Comparison of ENCODE assay signal across 21 mouse cellular contexts in the genomic region with DNA sequence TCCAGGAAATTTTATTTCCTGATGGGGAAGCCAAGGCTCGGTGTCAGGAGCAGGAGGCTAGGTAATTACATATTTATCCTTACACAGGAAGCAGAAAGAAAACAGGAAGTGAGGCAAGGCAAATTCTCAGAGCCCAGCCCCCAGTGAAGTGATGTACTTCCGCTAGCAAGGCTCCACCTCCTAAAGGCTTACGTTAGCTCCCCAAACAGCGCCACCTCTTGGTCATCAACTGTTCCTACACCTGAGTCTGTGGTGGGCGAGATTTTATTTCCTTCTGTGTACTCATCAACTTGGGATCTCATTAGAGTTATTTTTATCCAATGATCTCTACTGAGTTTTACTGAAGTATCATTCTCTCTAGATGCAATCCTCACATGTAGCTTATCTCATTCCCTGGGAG.
DNase-seq lines count a peak whose midpoint lies in the region; ATAC-seq and TF ChIP-seq lines count a peak whose summit lies in the region.
"Had no signal": no experiment of that assay in that cellular context is flagged by ENCODE, and none has a peak within 500 bp of the region (broad histone marks: within the 10 kb centered on the region; RNA-seq: fewer than 3 reads in every experiment).

No protein-coding gene starts in this region.

- no peak overlapping the region for H3K4me3 ChIP-seq in forebrain, postnatal 0 days (ENCODE audit: low read depth, low read length)
- H3K4me3 ChIP-seq in forebrain, embryonic 13.5 days, result no peak overlapping the region
- H3K4me3 ChIP-seq in liver, embryonic 14.5 days (ENCODE audit: insufficient read depth in 1 of 2, low read depth in 2 of 2, low read length in 2 of 2), result no peak overlapping the region
- H3K4me3 ChIP-seq in liver, embryonic 12.5 days, result no peak overlapping the region
- H3K4me3 ChIP-seq in ES-Bruce4 (ENCODE audit: low read depth, low read length), result no peak overlapping the region
- H3K4me3 ChIP-seq: embryonic facial prominence, embryonic 15.5 days; forebrain, embryonic 15.5 days; heart, embryonic 10.5 days; midbrain, embryonic 12.5 days had no signal

- H3K9ac ChIP-seq in forebrain, postnatal 0 days, result no peak overlapping the region
- no peak overlapping the region for H3K9ac ChIP-seq in forebrain, embryonic 13.5 days
- no peak overlapping the region for H3K9ac ChIP-seq in liver, embryonic 14.5 days (replicated peaks)
- H3K9ac ChIP-seq in liver, embryonic 12.5 days, result no peak overlapping the region
- H3K9ac ChIP-seq in ES-Bruce4 (ENCODE audit: low read depth, poor library complexity, severe bottlenecking), result no peak overlapping the region
- H3K9ac ChIP-seq: embryonic facial prominence, embryonic 15.5 days; forebrain, embryonic 15.5 days; midbrain, embryonic 12.5 days had no signal

- TF ChIP-seq POLR2A in ES-Bruce4 (IDR thresholded peaks at IDR 0.05; ENCODE audit: insufficient read depth, low read length), result no peak

- H3K4me1 ChIP-seq in forebrain, postnatal 0 days (ENCODE audit: insufficient read depth), result no peaks in the 10 kb centered on the region
- H3K4me1 ChIP-seq in forebrain, embryonic 13.5 days, result peaks cover 15% of the 10 kb centered on the region
- no peaks in the 10 kb centered on the region for H3K4me1 ChIP-seq in liver, embryonic 14.5 days (replicated peaks; ENCODE audit: control insufficient read depth in 2 of 2, insufficient read depth in 2 of 2, low read length in 1 of 2)
- no peaks in the 10 kb centered on the region for H3K4me1 ChIP-seq in liver, embryonic 12.5 days
- no peaks in the 10 kb centered on the region for H3K4me1 ChIP-seq in ES-Bruce4 (ENCODE audit: control insufficient read depth, insufficient read depth, low read length)
- H3K4me1 ChIP-seq: embryonic facial prominence, embryonic 15.5 days; heart, embryonic 10.5 days had no signal

- WGBS in forebrain, postnatal 0 days, result 88% methylated on average over 5 of the region's 5 CpGs
- 90% methylated on average over 5 of the region's 5 CpGs for WGBS in forebrain, embryonic 13.5 days
- 52% methylated on average over 5 of the region's 5 CpGs for WGBS in liver, embryonic 14.5 days (ENCODE audit: insufficient replicate concordance)
- WGBS in liver, embryonic 12.5 days (ENCODE audit: insufficient replicate concordance), result 61% methylated on average over 5 of the region's 5 CpGs

- no peak overlapping the region for H3K4me2 ChIP-seq in forebrain, postnatal 0 days (ENCODE audit: low read depth)
- no peak overlapping the region for H3K4me2 ChIP-seq in forebrain, embryonic 13.5 days
- no peak overlapping the region for H3K4me2 ChIP-seq in liver, embryonic 14.5 days (ENCODE audit: low read depth)
- no peak overlapping the region for H3K4me2 ChIP-seq in liver, embryonic 12.5 days
- H3K4me2 ChIP-seq: embryonic facial prominence, embryonic 15.5 days; forebrain, embryonic 15.5 days; midbrain, embryonic 12.5 days had no signal

- H3K27ac ChIP-seq in forebrain, postnatal 0 days (ENCODE audit: low read depth, low read length), result no peak overlapping the region
- no peak overlapping the region for H3K27ac ChIP-seq in forebrain, embryonic 13.5 days
- no peak overlapping the region for H3K27ac ChIP-seq in liver, embryonic 14.5 days
- H3K27ac ChIP-seq in liver, embryonic 12.5 days, result no peak overlapping the region
- H3K27ac ChIP-seq in ES-Bruce4 (ENCODE audit: insufficient read depth, low read length), result no peak overlapping the region
- H3K27ac ChIP-seq: embryonic facial prominence, embryonic 15.5 days; forebrain, embryonic 15.5 days; heart, embryonic 10.5 days; midbrain, embryonic 12.5 days had no signal

- no peak for DNase-seq in forebrain, postnatal 0 days
- no peak for DNase-seq in liver, embryonic 14.5 days (ENCODE audit: low read depth in 3 of 3, low spot score in 3 of 3)
- DNase-seq in ZHBTc4 (ENCODE audit: low read depth, low spot score), result peak; percentile 70
- DNase-seq in heart, adult 8-10 months (ENCODE audit: low spot score), result no peak
- DNase-seq: adrenal gland, postnatal 25 days; cerebellum, adult 11 months; cerebellum, adult 9-11 months; gastrocnemius, postnatal 14 days; heart, postnatal 4 days; kidney, adult 11 months; lung, adult 18-20 months; lung, postnatal 14 days had no signal

- no peaks in the 10 kb centered on the region for H3K9me3 ChIP-seq in forebrain, postnatal 0 days (ENCODE audit: low read length)
- H3K9me3 ChIP-seq in forebrain, embryonic 13.5 days (replicated peaks), result no peaks in the 10 kb centered on the region
- H3K9me3 ChIP-seq in liver, embryonic 14.5 days (ENCODE audit: control insufficient read depth, low read length), result no peaks in the 10 kb centered on the region; the same call in 1 of the 2 replicates
- 0 out of 2 replicates have a peak, but pooled peaks cover 15% of the 10 kb centered on the region for H3K9me3 ChIP-seq in liver, embryonic 12.5 days (replicated peaks)
- no peaks in the 10 kb centered on the region for H3K9me3 ChIP-seq in ES-Bruce4 (replicated peaks; ENCODE audit: control insufficient read depth, insufficient read depth, low read length, poor library complexity, severe bottlenecking)
- H3K9me3 ChIP-seq: embryonic facial prominence, embryonic 15.5 days; forebrain, embryonic 15.5 days; heart, embryonic 10.5 days; midbrain, embryonic 12.5 days had no signal

- no peak for TF ChIP-seq EP300 in liver, embryonic 14.5 days (IDR thresholded peaks at IDR 0.05; ENCODE audit: low read depth)
- TF ChIP-seq EP300 in ES-Bruce4 (IDR thresholded peaks at IDR 0.05; ENCODE audit: insufficient read depth, low read depth, low read length), result no peak

- no peaks in the 10 kb centered on the region for H3K36me3 ChIP-seq in forebrain, postnatal 0 days (ENCODE audit: insufficient read depth)
- H3K36me3 ChIP-seq in forebrain, embryonic 13.5 days (ENCODE audit: poor library complexity, severe bottlenecking), result no peaks in the 10 kb centered on the region
- H3K36me3 ChIP-seq in liver, embryonic 14.5 days (replicated peaks; ENCODE audit: control insufficient read depth, insufficient read depth, low read depth), result no peaks in the 10 kb centered on the region
- no peaks in the 10 kb centered on the region for H3K36me3 ChIP-seq in liver, embryonic 12.5 days
- H3K36me3 ChIP-seq in ES-Bruce4 (ENCODE audit: control insufficient read depth, insufficient read depth, low read length, poor library complexity, severe bottlenecking), result no peaks in the 10 kb centered on the region
- H3K36me3 ChIP-seq: embryonic facial prominence, embryonic 15.5 days; forebrain, embryonic 15.5 days; G1E; heart, embryonic 10.5 days; midbrain, embryonic 12.5 days had no signal

- no peaks in the 10 kb centered on the region for H3K27me3 ChIP-seq in forebrain, postnatal 0 days (ENCODE audit: insufficient read depth, low read length)
- no peaks in the 10 kb centered on the region for H3K27me3 ChIP-seq in forebrain, embryonic 13.5 days
- H3K27me3 ChIP-seq in liver, embryonic 14.5 days (ENCODE audit: control insufficient read depth, insufficient read depth, low read length), result no peaks in the 10 kb centered on the region
- H3K27me3 ChIP-seq in liver, embryonic 12.5 days (replicated peaks), result no peaks in the 10 kb centered on the region
- no peaks in the 10 kb centered on the region for H3K27me3 ChIP-seq in ES-Bruce4 (ENCODE audit: control insufficient read depth, insufficient read depth, low read length, poor library complexity, severe bottlenecking)
- H3K27me3 ChIP-seq: embryonic facial prominence, embryonic 15.5 days; forebrain, embryonic 15.5 days; midbrain, embryonic 12.5 days had no signal

- TF ChIP-seq CTCF in forebrain, postnatal 0 days (IDR thresholded peaks at IDR 0.05; ENCODE audit: low read depth), result peak; percentile 39; the same call in 1 of the 2 replicates
- TF ChIP-seq CTCF in liver, embryonic 14.5 days (IDR thresholded peaks at IDR 0.05; ENCODE audit: low read depth), result 0 out of 2 replicates have a peak, but pooled peaks have one; percentile 8
- peak; percentile 36 for TF ChIP-seq CTCF in ES-Bruce4 (IDR thresholded peaks at IDR 0.05; ENCODE audit: low read depth, low read length)

- no peak for ATAC-seq in forebrain, postnatal 0 days
- ATAC-seq in forebrain, embryonic 13.5 days, result no peak
- no peak for ATAC-seq in liver, embryonic 14.5 days (ENCODE audit: insufficient read depth)
- ATAC-seq in liver, embryonic 12.5 days, result no peak
- ATAC-seq in granulocyte monocyte progenitor cell, adult 5-6 weeks (replicated peaks; ENCODE audit: poor library complexity, severe bottlenecking), result no peak
- ATAC-seq: forebrain, embryonic 15.5 days had no signal
